Mouse (Mus musculus): Measurements from ENCODE around the gene Foxi3. TPM values are rescaled to one million over a fixed set of nuclear protein-coding genes. Genes with fewer than 3 reads are reported as not detected.

The Foxi3 gene
- polyA plus RNA-seq (2015; fragmentation: Nextera tagmentation; extraction: Ambion mirVana): not detected in 2 replicates

DNA sequence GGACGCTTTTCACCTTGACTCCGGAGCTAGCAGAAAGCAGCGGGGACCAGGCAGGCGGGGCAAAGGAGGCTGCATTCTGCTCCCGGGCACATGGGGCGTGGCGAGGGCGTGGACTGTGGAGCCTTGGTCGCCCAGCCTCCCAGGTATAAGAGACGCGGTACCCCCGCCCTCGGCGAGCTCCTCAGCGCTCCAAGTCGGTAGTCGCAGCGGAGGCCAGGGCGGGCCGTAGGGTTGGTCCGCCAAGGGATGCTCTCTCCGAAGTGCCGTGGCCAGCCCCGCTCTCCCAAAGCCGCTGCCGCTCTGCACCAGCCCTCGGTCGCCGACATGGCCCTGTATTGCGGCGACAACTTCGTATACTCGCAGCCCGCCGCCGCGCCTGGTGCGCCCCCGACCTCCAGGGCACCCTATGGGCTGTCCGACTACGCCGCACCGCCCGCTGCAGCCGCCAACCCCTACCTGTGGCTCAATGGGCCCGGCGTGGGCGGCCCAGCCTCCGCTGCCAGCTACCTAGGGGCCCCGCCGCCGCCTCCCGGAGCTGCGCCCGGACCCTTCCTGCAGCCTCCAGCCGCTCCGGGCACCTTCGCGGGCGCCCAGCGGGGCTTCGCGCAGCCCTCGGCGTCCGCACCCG, at the start of gene Foxi3:
TSS of gene Foxi3 (plus strand) at position 247 of the 628 bp plus-strand sequence.
- 1% methylated on average over 64 of the region's 67 CpGs for WGBS
- Histone ChIP-seq H3K27me3 (peaks cover 86% of the 10 kb centered on the region), H3K4me3 (peak within 1 kb of the TSS; percentile 39), H3K4me1 (peaks cover 9% of the 10 kb centered on the region; the same call in 1 of the 2 replicates), H3K9me3 (no peaks in the 10 kb centered on the region), H3K27ac (no peak within 1 kb of the TSS), H3K36me3 (no peaks in the 10 kb centered on the region), H3K9ac (no peak within 1 kb of the TSS), H3K4me2 (peak within 1 kb of the TSS; percentile 75)
- peak; percentile 76; the same call in 1 of the 2 replicates for ATAC-seq (ENCODE audit: borderline replicate concordance, extremely low read depth, low FRiP score, low TSS enrichment)

GRCm38 (mm10) chr6:70909572-70909971, 46.8 kb upstream of the Foxi3 start:
- H3K27ac ChIP-seq: no peak overlapping the region
- peaks cover 12% of the 10 kb centered on the region for H3K36me3 ChIP-seq
- no peaks in the 10 kb centered on the region for H3K4me1 ChIP-seq
- H3K27me3 ChIP-seq: peaks cover 17% of the 10 kb centered on the region
- no peak overlapping the region for H3K4me3 ChIP-seq
- no peak for ATAC-seq (ENCODE audit: borderline replicate concordance, extremely low read depth, low FRiP score, low TSS enrichment)
- no peaks in the 10 kb centered on the region for H3K9me3 ChIP-seq
- H3K4me2 ChIP-seq: no peak overlapping the region
- WGBS: 88% methylated on average over 7 of the region's 7 CpGs
- no peak overlapping the region for H3K9ac ChIP-seq

- H3K4me2 ChIP-seq: no peak overlapping the region
- no peaks in the 10 kb centered on the region for H3K9me3 ChIP-seq
- H3K36me3 ChIP-seq: 0 out of 2 replicates have a peak, but pooled peaks cover 9% of the 10 kb centered on the region
- 50% methylated on average over 4 of the region's 4 CpGs for WGBS
- peaks cover 17% of the 10 kb centered on the region for H3K27me3 ChIP-seq
- no peak overlapping the region for H3K27ac ChIP-seq
- H3K4me1 ChIP-seq: no peaks in the 10 kb centered on the region
- ATAC-seq (ENCODE audit: borderline replicate concordance, extremely low read depth, low FRiP score, low TSS enrichment): no peak
- H3K4me3 ChIP-seq: no peak overlapping the region
- no peak overlapping the region for H3K9ac ChIP-seq
Observed at GRCm38 (mm10) chr6:70910285-70910684, 46.0 kb upstream of the Foxi3 start.

GRCm38 (mm10) chr6:70911668-70912395, 44.5 kb upstream of the Foxi3 start:
- no peak overlapping the region for H3K4me3 ChIP-seq
- peak overlapping the region; percentile 41 for H3K4me2 ChIP-seq
- H3K36me3 ChIP-seq: no peaks in the 10 kb centered on the region
- no peak overlapping the region for H3K27ac ChIP-seq
- H3K27me3 ChIP-seq: peaks cover 17% of the 10 kb centered on the region
- no peak for ATAC-seq (ENCODE audit: borderline replicate concordance, extremely low read depth, low FRiP score, low TSS enrichment)
- WGBS: 9% methylated on average over 20 of the region's 20 CpGs
- no peaks in the 10 kb centered on the region for H3K4me1 ChIP-seq
- H3K9me3 ChIP-seq: no peaks in the 10 kb centered on the region
- no peak overlapping the region for H3K9ac ChIP-seq

GRCm38 (mm10) chr6:70912396-70912765, 44.0 kb upstream of the Foxi3 start:
- no peak for ATAC-seq (ENCODE audit: borderline replicate concordance, extremely low read depth, low FRiP score, low TSS enrichment)
- H3K27me3 ChIP-seq: peaks cover 17% of the 10 kb centered on the region
- no peak overlapping the region for H3K4me3 ChIP-seq
- no peaks in the 10 kb centered on the region for H3K4me1 ChIP-seq
- H3K9me3 ChIP-seq: no peaks in the 10 kb centered on the region
- H3K4me2 ChIP-seq: no peak overlapping the region; the same call in 1 of the 2 replicates
- 55% methylated on average over 7 of the region's 7 CpGs for WGBS
- H3K27ac ChIP-seq: no peak overlapping the region
- no peak overlapping the region for H3K9ac ChIP-seq
- no peaks in the 10 kb centered on the region for H3K36me3 ChIP-seq

DNA sequence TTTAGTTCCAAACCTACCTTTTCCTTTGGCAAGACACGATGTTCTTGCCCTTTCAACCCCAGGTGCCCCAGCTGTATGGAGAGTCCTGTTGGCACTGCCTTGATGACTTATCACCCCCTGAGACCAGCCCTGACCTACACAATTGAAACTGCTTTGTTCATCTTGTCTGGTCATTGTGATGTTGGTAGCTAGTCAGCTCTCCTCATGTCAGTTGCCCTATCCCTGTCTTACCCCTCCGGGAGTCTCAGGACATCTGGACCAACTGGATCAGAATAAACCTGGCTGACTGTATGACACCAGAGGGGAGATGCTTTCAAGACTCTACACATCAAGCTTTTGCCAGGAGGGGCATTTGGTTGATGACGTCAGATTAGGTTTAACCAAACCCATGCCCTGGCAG, 37.5 kb upstream of the Foxi3 start, which contains the start of gene Tex37:
TSS of gene Tex37 (minus strand) at position 101 of the 400 bp plus-strand sequence.
- no peaks in the 10 kb centered on the region for H3K36me3 ChIP-seq
- peaks cover 5% of the 10 kb centered on the region for H3K4me1 ChIP-seq
- no peak within 1 kb of the TSS for H3K4me2 ChIP-seq
- no peaks in the 10 kb centered on the region for H3K9me3 ChIP-seq
- no peak for ATAC-seq (ENCODE audit: borderline replicate concordance, extremely low read depth, low FRiP score, low TSS enrichment)
- no peaks in the 10 kb centered on the region for H3K27me3 ChIP-seq
- H3K4me3 ChIP-seq: no peak within 1 kb of the TSS
- H3K9ac ChIP-seq: no peak within 1 kb of the TSS
- 82% methylated on average over 3 of the region's 3 CpGs for WGBS
- H3K27ac ChIP-seq: no peak within 1 kb of the TSS

DNA sequence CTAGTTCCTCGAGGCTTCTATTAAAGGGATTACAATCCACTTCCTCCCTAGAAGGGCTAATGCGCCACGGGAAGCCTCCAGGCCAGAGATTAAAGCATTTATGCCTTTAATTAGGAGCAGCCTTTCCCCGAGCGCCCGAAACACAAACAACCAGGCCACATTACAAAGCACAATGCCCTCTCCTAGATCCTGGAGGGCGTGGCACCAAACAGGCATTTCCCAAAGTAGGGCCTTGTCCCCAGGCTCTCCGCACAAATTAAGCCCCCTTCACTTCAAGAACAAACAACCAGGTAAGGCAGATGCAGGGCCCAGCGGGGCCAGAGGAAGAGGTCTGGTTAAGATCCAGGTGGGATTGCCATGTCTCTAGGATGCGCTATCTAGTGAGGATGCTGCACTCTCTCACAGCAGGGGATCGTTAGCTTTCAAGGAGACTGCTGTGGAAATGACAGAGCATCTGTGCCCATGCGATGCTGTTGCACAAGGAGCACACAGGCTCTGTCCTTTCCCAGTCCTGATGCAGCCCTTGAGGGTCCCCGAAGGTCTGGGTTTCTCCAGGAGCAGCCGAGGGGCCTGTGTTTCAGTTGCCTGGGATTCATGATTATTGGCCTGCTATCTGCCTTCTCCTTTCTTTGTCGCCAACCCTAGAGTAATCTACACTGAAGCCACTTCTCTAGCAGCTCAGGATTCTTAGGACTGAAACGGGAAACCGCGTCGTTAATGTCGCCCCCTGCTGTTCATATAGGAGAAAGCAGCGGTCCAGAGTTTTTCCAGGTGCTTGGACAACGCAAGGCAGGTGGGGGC, 34.9 kb upstream of the Foxi3 start:
- Histone ChIP-seq H3K4me3 (no peak overlapping the region), H3K9me3 (no peaks in the 10 kb centered on the region), H3K27me3 (no peaks in the 10 kb centered on the region), H3K36me3 (no peaks in the 10 kb centered on the region), H3K9ac (no peak overlapping the region), H3K4me1 (peaks cover 5% of the 10 kb centered on the region), H3K27ac (no peak overlapping the region), H3K4me2 (peak overlapping the region; percentile 50)
- ATAC-seq (ENCODE audit: borderline replicate concordance, extremely low read depth, low FRiP score, low TSS enrichment): no peak
- WGBS: 7% methylated on average over 22 of the region's 22 CpGs

- no peak overlapping the region for H3K4me3 ChIP-seq
- H3K27me3 ChIP-seq: no peaks in the 10 kb centered on the region
- ATAC-seq (ENCODE audit: borderline replicate concordance, extremely low read depth, low FRiP score, low TSS enrichment): no peak
- H3K27ac ChIP-seq: no peak overlapping the region
- WGBS: 81% methylated on average over 2 of the region's 2 CpGs
- H3K9ac ChIP-seq: no peak overlapping the region
- H3K4me1 ChIP-seq: no peaks in the 10 kb centered on the region
- H3K36me3 ChIP-seq: no peaks in the 10 kb centered on the region
- no peak overlapping the region for H3K4me2 ChIP-seq
- no peaks in the 10 kb centered on the region for H3K9me3 ChIP-seq
Observed at GRCm38 (mm10) chr6:70931801-70932200, 24.5 kb upstream of the Foxi3 start.

GRCm38 (mm10) chr6:70953274-70953673, 3.1 kb upstream of the Foxi3 start:
- no peak overlapping the region for H3K9ac ChIP-seq
- no peaks in the 10 kb centered on the region for H3K36me3 ChIP-seq
- WGBS: 65% methylated on average over 7 of the region's 7 CpGs
- no peak overlapping the region for H3K27ac ChIP-seq
- H3K9me3 ChIP-seq: no peaks in the 10 kb centered on the region
- peaks cover 9% of the 10 kb centered on the region; the same call in 1 of the 2 replicates for H3K4me1 ChIP-seq
- H3K27me3 ChIP-seq: peaks cover 62% of the 10 kb centered on the region
- no peak overlapping the region for H3K4me3 ChIP-seq
- ATAC-seq (ENCODE audit: borderline replicate concordance, extremely low read depth, low FRiP score, low TSS enrichment): no peak
- H3K4me2 ChIP-seq: no peak overlapping the region

DNA sequence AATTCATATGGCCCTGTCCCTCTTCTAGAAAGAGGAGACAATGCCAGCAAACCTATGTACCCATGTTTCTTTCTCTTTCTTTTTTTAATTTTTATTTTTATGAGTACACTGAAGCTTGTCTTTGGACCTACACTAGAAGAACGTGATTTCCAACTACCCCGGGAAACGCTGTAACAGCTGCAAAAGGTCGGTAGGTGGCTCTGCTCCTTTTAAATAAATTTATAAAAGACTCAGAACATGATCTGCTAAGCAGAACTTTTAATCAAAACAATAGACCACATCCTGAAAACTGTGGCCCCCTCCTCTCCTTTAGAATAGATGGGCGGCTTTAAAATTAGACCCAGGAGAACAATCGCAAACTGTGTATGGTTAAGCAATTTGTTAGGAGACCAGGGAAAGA, 2.3 kb upstream of the Foxi3 start:
- 14% methylated on average over 6 of the region's 6 CpGs for whole genome bisulfite sequencing

GRCm38 (mm10) chr6:70955291-70955800, 985 bp upstream of the Foxi3 start:
- Histone ChIP-seq H3K4me3 (no peak overlapping the region), H3K27ac (no peak overlapping the region), H3K9me3 (no peaks in the 10 kb centered on the region), H3K36me3 (no peaks in the 10 kb centered on the region), H3K4me2 (no peak overlapping the region), H3K9ac (no peak overlapping the region), H3K4me1 (peaks cover 9% of the 10 kb centered on the region; the same call in 1 of the 2 replicates), H3K27me3 (peaks cover 81% of the 10 kb centered on the region)
- ATAC-seq (ENCODE audit: borderline replicate concordance, extremely low read depth, low FRiP score, low TSS enrichment): no peak
- WGBS: 5% methylated on average over 14 of the region's 14 CpGs

More for the DNA sequence above, 2.3 kb upstream of the Foxi3 start:
- Histone ChIP-seq H3K27ac (no peak overlapping the region), H3K9ac (no peak overlapping the region), H3K4me1 (peaks cover 9% of the 10 kb centered on the region; the same call in 1 of the 2 replicates), H3K27me3 (peaks cover 68% of the 10 kb centered on the region), H3K9me3 (no peaks in the 10 kb centered on the region), H3K4me2 (no peak overlapping the region), H3K4me3 (no peak overlapping the region), H3K36me3 (no peaks in the 10 kb centered on the region)
- ATAC-seq (ENCODE audit: borderline replicate concordance, extremely low read depth, low FRiP score, low TSS enrichment): no peak

Measured in lung, embryonic 15.5 days (tissue).